Mouse (Mus musculus): ENCODE data around the gene Hamp.

GRCm38 (mm10) chr7:30957367-30957783 lies 13.5 kb upstream of the Hamp start:
- TF ChIP-seq POLR2A (IDR thresholded peaks at IDR 0.05; ENCODE audit: insufficient read depth, low read depth, low read length) (peak; percentile 58), CTCF (IDR thresholded peaks at IDR 0.05; ENCODE audit: insufficient read depth, low read depth, low read length) (no peak)
